Mouse (Mus musculus): ENCODE results near the gene Slc9a5.

Slc9a5 gene

GRCm38 (mm10) chr8:105355179-105356024, 6.8 kb downstream of the Slc9a5 start:
- no peak for DNase-seq

DNA sequence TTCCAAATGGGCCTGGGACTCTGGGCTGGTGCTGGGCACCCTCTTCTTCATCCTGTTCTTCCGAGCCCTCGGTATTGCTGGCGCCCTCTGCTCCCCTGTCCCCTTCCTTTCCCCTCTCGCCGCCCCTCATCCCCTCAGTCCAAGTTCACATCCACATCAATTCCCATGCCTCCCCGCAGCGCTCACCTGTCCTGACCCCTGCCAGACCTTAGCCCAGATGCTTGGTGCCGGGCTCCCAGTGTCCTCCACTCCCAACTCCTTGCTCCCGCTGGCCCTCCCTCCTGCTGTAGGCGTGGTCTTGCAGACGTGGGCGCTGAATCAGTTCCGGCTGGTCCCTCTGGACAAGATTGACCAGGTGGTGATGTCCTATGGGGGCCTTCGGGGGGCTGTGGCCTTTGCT, 8.0 kb downstream of the Slc9a5 start:
- DNase-seq, result no peak

- no peak for DNase-seq
Measured at GRCm38 (mm10) chr8:105359208-105359607, 10.6 kb downstream of the Slc9a5 start.

GRCm38 (mm10) chr8:105359646-105360045, 11.0 kb downstream of the Slc9a5 start:
- DNase-seq, result no peak

DNA sequence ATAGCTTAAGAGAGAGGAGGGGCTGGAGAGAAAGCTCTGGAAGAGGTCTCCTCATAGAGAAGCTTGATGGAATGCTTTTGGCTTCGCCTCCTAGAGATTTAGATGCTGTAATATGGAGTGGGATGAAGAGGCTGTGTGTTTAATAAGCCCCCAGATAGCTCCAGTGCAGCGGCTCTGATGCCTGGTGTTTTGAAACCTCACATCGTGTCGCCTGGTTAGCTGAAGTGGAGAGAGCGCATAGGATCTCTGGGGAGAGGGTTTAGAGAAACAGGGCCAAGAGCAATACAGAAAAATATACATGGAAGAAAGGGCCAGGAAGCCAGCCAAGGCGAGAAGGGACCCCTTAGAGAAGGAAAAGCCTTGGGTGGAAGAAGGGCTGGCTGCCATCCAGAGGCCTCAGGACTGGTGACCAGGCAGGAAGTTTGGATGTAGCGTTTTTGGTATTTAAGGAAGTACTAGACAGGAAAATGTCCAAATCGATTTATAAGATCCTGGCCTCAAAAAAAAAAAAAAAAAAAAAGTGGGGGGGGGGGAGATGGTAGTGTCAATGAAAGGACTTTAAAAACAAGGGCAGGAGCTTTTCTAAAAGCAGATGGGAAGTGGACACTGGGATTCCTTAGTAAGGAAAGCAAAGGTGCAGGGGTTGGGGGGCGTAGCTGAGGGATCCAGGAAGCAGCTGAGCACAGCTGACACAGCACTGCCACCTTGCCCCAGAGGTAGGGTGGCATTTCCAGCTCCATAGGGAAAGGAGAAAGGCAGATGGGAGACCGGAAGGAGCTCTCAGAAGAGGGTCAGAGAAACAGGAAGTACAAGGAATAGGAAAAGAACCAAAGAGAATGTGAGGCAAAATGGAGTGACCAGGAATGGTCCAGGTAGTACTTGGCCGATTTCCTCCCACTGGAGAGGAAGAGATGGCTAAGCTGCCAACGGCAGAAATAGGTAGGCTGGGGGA, 13.4 kb downstream of the Slc9a5 start:
- peak; percentile 53 to 75 for DNase-seq

- DNase-seq, result no peak
Measured at GRCm38 (mm10) chr8:105367107-105367506, 18.5 kb downstream of the Slc9a5 start.

DNA sequence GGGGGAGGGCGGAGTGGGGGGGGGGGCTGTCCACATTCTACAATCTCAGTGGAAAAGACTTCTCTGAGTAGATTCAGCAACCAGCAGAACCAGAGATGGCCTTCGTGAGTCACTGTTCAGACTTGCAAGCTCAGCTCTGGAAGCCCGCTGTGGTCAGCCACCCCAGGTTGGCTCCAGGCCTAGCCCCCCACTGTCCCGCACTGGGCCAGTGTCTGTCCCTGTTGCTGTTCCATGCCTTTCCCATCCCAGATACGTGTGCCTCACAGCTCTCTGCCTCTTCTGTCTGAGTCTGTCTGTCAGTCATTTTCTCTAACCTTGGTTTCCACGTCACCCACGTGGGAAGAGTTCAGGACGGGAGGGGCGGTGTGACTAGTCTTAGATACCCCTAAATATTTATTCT, 23.8 kb downstream of the Slc9a5 start:
- no peak for DNase-seq

DNA sequence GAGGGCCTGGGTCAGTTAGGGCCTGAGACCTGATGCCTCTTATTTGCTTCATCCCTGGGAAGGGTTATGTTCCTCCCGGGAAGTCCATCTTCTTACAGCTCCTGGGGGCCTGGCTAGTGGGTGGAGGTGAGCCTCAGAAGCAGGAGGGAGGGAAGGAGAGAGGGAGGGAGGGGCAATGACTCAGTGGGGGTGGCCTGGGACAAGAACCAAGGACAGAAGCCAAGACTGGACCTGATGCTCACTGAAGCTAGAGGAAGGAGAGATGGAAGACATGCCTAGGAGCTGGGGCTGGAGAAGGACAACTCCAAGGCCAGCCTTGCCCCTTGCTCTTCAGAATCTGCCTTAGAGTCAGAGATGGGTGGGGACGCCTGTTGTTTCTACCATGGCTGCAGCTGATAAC, 24.4 kb downstream of the Slc9a5 start, which contains the start of gene Plekhg4:
Gene Plekhg4, plus strand, starts transcription at position 243 of the 400 bp plus-strand sequence.
- no peak for DNase-seq

GRCm38 (mm10) chr8:105374513-105374966, 25.9 kb downstream of the Slc9a5 start:
- DNase-seq, result peak; percentile 67 to 70

DNA sequence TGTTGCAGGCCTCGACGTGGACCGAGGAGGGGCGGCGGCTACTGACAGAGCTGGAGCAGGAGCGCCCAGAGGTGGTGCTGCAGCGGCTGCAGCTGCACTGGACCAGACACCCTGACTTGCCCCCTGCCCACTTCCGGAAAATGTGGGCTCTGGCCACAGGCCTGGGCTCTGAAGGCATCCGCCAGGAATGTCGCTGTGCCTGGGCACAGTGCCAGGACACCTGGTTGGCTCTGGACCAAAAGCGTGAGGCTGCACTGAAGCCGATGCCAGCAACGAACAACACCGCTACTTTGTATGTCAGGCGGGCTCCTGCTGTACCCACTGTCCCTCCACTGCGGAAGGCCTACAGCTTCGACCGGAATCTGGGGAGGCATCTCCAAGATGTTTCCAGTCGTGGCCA, 30.0 kb downstream of the Slc9a5 start:
- DNase-seq, result peak; percentile 85 to 86

GRCm38 (mm10) chr8:105380308-105380707, 31.7 kb downstream of the Slc9a5 start:
- no peak for DNase-seq

GRCm38 (mm10) chr8:105384070-105384469, 35.4 kb downstream of the Slc9a5 start:
- no peak for DNase-seq

GRCm38 (mm10) chr8:105387151-105387550, 38.5 kb downstream of the Slc9a5 start:
- DNase-seq, result peak; percentile 38 to 52

GRCm38 (mm10) chr8:105389096-105389495, 40.5 kb downstream of the Slc9a5 start:
- DNase-seq, result peak; percentile 71 to 79

DNA sequence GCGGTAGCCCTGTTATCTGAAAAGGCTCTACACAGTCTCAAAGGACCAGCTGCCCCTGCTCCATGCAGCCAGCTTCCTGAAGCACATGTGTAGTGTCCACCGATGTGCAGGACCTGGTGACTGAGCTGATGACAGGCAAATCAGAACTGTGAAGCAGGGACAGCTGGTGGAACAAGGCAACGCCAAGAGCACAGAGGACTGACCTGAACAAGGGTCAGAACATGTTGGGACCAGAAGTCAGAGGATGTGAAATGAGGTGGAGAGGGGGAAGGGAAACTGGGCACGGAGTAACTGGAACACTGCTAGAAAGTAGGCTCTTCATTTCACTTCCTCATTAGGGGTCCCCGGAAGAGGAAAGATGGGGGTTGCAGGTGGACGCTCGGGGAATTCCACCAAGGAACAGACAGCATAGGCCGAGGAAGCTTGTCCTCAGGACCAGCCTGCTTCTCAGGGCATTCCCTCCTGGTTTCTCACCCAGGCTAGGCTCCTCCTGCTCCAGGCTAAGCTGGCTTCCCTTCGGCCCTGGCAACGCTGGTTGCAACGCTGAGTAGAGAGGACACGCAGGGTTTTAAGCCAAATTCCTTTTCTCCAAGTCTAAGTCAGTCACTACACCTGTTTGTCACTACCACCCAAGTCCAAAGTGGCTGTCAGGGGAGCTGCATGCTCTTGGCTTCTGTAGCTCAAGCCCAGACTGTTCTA, 44.6 kb downstream of the Slc9a5 start:
- DNase-seq, result peak in 1 of 2 experiments; percentile 33

- DNase-seq, result peak in 1 of 2 experiments; percentile 26
Measured at GRCm38 (mm10) chr8:105393915-105394314, 45.3 kb downstream of the Slc9a5 start.

- DNase-seq, result peak in 1 of 2 experiments; percentile 65
Measured at GRCm38 (mm10) chr8:105397747-105398146, 49.1 kb downstream of the Slc9a5 start.

GRCm38 (mm10) chr8:105400016-105400415, 51.4 kb downstream of the Slc9a5 start:
- DNase-seq, result no peak

GRCm38 (mm10) chr8:105403467-105403866, 54.8 kb downstream of the Slc9a5 start:
- no peak for DNase-seq

DNA sequence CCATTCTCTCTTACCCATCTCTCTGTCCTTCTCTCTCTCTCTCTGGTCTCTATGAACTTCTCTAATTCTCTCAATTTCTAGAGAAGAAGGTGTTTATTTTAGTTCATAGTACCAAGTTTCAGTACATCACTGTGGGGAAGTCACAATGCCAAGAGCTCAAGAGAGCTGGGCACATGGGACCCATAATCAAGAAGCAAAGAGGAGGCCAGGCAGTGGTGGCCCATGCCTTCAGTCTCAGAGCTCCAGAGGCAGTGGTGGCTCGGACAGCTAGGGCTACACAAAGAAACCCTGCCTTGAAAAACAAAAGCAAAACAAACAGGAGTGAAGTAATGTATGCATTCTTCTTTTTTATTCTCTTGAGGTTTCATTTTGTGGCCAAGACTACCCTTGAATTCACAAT, 55.9 kb downstream of the Slc9a5 start:
- DNase-seq, result no peak

DNA sequence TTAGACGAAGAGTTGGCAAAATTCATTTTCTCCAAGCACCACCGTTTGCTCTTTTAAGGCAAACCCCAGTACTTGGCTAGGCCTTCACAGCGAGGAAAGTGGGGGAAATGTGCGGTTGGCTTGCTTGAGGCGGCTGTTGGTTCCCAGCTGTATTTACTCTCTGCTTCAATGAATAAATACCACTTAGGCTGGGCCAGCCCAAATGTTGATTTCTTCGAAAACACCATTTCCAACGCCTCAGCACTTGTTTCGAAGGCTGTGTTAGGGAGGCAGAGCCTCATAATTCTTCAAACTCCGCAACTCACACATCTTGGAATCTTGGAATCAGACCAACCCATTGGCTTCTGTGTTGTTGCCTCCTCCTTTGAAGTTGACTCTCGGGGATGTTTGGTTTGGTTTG, 57.8 kb downstream of the Slc9a5 start:
- DNase-seq, result peak; percentile 47 to 68

- DNase-seq, result no peak
Measured at GRCm38 (mm10) chr8:105408331-105408730, 59.7 kb downstream of the Slc9a5 start.

DNA sequence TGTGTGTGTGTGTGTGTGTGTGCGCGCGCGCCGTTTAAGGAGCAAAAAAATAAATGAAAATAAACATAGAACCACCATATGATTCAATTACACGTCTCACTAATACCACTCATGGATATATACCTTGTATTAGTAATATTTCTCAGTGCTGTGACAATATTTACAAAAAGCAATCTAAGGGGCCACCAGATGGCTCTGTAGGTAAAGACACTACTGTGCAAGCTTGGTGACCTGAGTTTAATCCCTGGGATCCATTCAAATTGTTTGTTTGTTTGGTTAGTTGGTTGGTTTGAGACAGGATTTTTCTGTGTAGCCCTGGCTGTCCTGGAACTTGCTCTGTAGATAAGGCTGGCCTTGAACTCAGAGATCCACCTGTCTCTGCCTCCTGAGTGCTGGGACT, 61.3 kb downstream of the Slc9a5 start:
- DNase-seq, result no peak

Data from lung, postnatal 4 days (tissue).